Mouse (Mus musculus): ENCODE measurements at regions not wholly inside any gene's neighbourhood (a gene's known extent, or its start where the extent isn't known, plus 50 kb on each side); places are given as distances from the start of the nearest gene placed in this dataset.

- no peak for DNase-seq
Observed at GRCm38 (mm10) chr17:14539651-14540050, 154.4 kb downstream of the Thbs2 start.

GRCm38 (mm10) chr17:14539191-14539590, 154.8 kb downstream of the Thbs2 start:
- no peak for DNase-seq

- DNase-seq = no peak
Observed at GRCm38 (mm10) chr17:14538527-14538926, 155.5 kb downstream of the Thbs2 start.

- no peak for DNase-seq
Observed at GRCm38 (mm10) chr17:14532979-14533314, 161.1 kb downstream of the Thbs2 start.

- DNase-seq = no peak
Observed at GRCm38 (mm10) chr17:14532298-14532978, 161.6 kb downstream of the Thbs2 start.

- no peak for DNase-seq
Observed at GRCm38 (mm10) chr17:14531796-14532195, 162.2 kb downstream of the Thbs2 start.

- DNase-seq = no peak
Observed at GRCm38 (mm10) chr17:14527691-14528090, 166.3 kb downstream of the Thbs2 start.

- DNase-seq = no peak
Observed at GRCm38 (mm10) chr17:14525255-14525654, 168.8 kb downstream of the Thbs2 start.

GRCm38 (mm10) chr17:14524426-14525236, 169.4 kb downstream of the Thbs2 start:
- peak in 1 of 2 experiments; percentile 36 for DNase-seq

- DNase-seq = no peak
Observed at GRCm38 (mm10) chr17:14522011-14522410, 172.0 kb downstream of the Thbs2 start.

GRCm38 (mm10) chr17:14520565-14520964, 173.5 kb downstream of the Thbs2 start:
- peak in 1 of 2 experiments; percentile 45 for DNase-seq

- no peak for DNase-seq
Observed at GRCm38 (mm10) chr17:14519367-14519766, 174.7 kb downstream of the Thbs2 start.

GRCm38 (mm10) chr17:14518216-14518615, 175.8 kb downstream of the Thbs2 start:
- DNase-seq = no peak

- DNase-seq = no peak
Observed at GRCm38 (mm10) chr17:14517368-14517767, 176.7 kb downstream of the Thbs2 start.

- peak in 1 of 2 experiments; percentile 11 for DNase-seq
Observed at GRCm38 (mm10) chr17:14516097-14516496, 177.9 kb downstream of the Thbs2 start.

GRCm38 (mm10) chr17:14513454-14513853, 180.6 kb downstream of the Thbs2 start:
- no peak for DNase-seq

- DNase-seq = no peak
Observed at GRCm38 (mm10) chr17:14510486-14510885, 183.5 kb downstream of the Thbs2 start.

- DNase-seq = no peak
Observed at GRCm38 (mm10) chr17:14507111-14507510, 186.9 kb downstream of the Thbs2 start.

- DNase-seq = no peak
Observed at GRCm38 (mm10) chr17:14506123-14506522, 187.9 kb downstream of the Thbs2 start.

- DNase-seq = no peak
Observed at GRCm38 (mm10) chr17:14505415-14505814, 188.6 kb downstream of the Thbs2 start.

- DNase-seq = no peak
Observed at GRCm38 (mm10) chr17:14503670-14504069, 190.4 kb downstream of the Thbs2 start.

GRCm38 (mm10) chr17:14501341-14501740, 192.7 kb downstream of the Thbs2 start:
- no peak for DNase-seq

GRCm38 (mm10) chr17:14497086-14497485, 196.9 kb downstream of the Thbs2 start:
- DNase-seq = no peak

GRCm38 (mm10) chr17:14493751-14494320, 200.2 kb downstream of the Thbs2 start:
- DNase-seq = no peak

Measured in spleen, adult 18-20 months (tissue).